Mouse (Mus musculus): Measurements from ENCODE around the gene Tmem82. TPM values are rescaled to one million over a fixed set of nuclear protein-coding genes. Genes with fewer than 3 reads are reported as not detected.
"Not testable (repeated sequence)": the region's sequence is repeated elsewhere in the genome, so short reads cannot be mapped to it uniquely, and the experiment has no call there.

Tmem82 gene
- polyA plus RNA-seq, 1 experiment from 2014 or later, result 0.54 TPM

- no peak for ATAC-seq (ENCODE audit: insufficient number of reproducible peaks, insufficient read depth, low FRiP score, low TSS enrichment)
- H3K27me3 ChIP-seq, result no peaks in the 10 kb centered on the region
- H3K9ac ChIP-seq, result no peak overlapping the region
- H3K27ac ChIP-seq, result no peak overlapping the region
- H3K36me3 ChIP-seq, result peaks cover 12% of the 10 kb centered on the region
- 0 out of 2 replicates have a peak, but pooled peaks cover 4% of the 10 kb centered on the region for H3K4me1 ChIP-seq
- 68% methylated on average over 7 of the region's 7 CpGs for WGBS
- H3K4me3 ChIP-seq, result no peak overlapping the region
- no peak overlapping the region for H3K4me2 ChIP-seq (replicated peaks)
- H3K9me3 ChIP-seq, result no peaks in the 10 kb centered on the region
Observed at GRCm38 (mm10) chr4:141572668-141573358, 45.6 kb downstream of the Tmem82 start.

- 76% methylated on average over 10 of the region's 10 CpGs for WGBS
- H3K27me3 ChIP-seq, result no peaks in the 10 kb centered on the region
Observed at GRCm38 (mm10) chr4:141571934-141572333, 46.5 kb downstream of the Tmem82 start.

GRCm38 (mm10) chr4:141571337-141571739 is 47.1 kb downstream of the Tmem82 start:
- H3K9ac ChIP-seq, result no peak overlapping the region
- H3K36me3 ChIP-seq, result no peaks in the 10 kb centered on the region; the same call in none of the 2 replicates
- WGBS, result 61% methylated on average over 6 of the region's 6 CpGs
- H3K4me1 ChIP-seq, result 0 out of 2 replicates have a peak, but pooled peaks cover 4% of the 10 kb centered on the region
- H3K27ac ChIP-seq, result no peak overlapping the region
- no peak for ATAC-seq (ENCODE audit: insufficient number of reproducible peaks, insufficient read depth, low FRiP score, low TSS enrichment)
- no peaks in the 10 kb centered on the region for H3K9me3 ChIP-seq
- H3K4me3 ChIP-seq, result no peak overlapping the region
- H3K27me3 ChIP-seq, result no peaks in the 10 kb centered on the region
- no peak overlapping the region for H3K4me2 ChIP-seq (replicated peaks)

More at GRCm38 (mm10) chr4:141571934-141572333, 46.5 kb downstream of the Tmem82 start:
- no peak overlapping the region for H3K9ac ChIP-seq
- 0 out of 2 replicates have a peak, but pooled peaks cover 4% of the 10 kb centered on the region for H3K4me1 ChIP-seq
- H3K4me2 ChIP-seq (replicated peaks), result no peak overlapping the region
- no peak for ATAC-seq (ENCODE audit: insufficient number of reproducible peaks, insufficient read depth, low FRiP score, low TSS enrichment)
- H3K9me3 ChIP-seq, result no peaks in the 10 kb centered on the region
- H3K36me3 ChIP-seq, result peaks cover 3% of the 10 kb centered on the region
- no peak overlapping the region for H3K27ac ChIP-seq
- H3K4me3 ChIP-seq, result no peak overlapping the region

- 81% methylated on average over 1 of the region's 1 CpGs for WGBS
- Histone ChIP-seq H3K27me3 (no peaks in the 10 kb centered on the region), H3K9me3 (no peaks in the 10 kb centered on the region), H3K36me3 (no peaks in the 10 kb centered on the region), H3K4me3 (no peak overlapping the region), H3K4me2 (replicated peaks) (no peak overlapping the region), H3K27ac (no peak overlapping the region), H3K9ac (no peak overlapping the region), H3K4me1 (0 out of 2 replicates have a peak, but pooled peaks cover 4% of the 10 kb centered on the region)
- ATAC-seq (ENCODE audit: insufficient number of reproducible peaks, insufficient read depth, low FRiP score, low TSS enrichment), result no peak
Observed at GRCm38 (mm10) chr4:141570821-141571220, 47.6 kb downstream of the Tmem82 start.

GRCm38 (mm10) chr4:141570004-141570403 is 48.4 kb downstream of the Tmem82 start:
- no peaks in the 10 kb centered on the region for H3K27me3 ChIP-seq
- H3K4me2 ChIP-seq (replicated peaks), result no peak overlapping the region
- H3K4me3 ChIP-seq, result no peak overlapping the region
- WGBS, result 61% methylated on average over 6 of the region's 6 CpGs
- H3K36me3 ChIP-seq, result no peaks in the 10 kb centered on the region
- no peak overlapping the region for H3K9ac ChIP-seq
- H3K9me3 ChIP-seq, result no peaks in the 10 kb centered on the region
- ATAC-seq (ENCODE audit: insufficient number of reproducible peaks, insufficient read depth, low FRiP score, low TSS enrichment), result no peak
- H3K4me1 ChIP-seq, result 0 out of 2 replicates have a peak, but pooled peaks cover 2% of the 10 kb centered on the region
- H3K27ac ChIP-seq, result no peak overlapping the region

GRCm38 (mm10) chr4:141568966-141569365 is 49.5 kb downstream of the Tmem82 start:
- Histone ChIP-seq H3K4me1 (no peaks in the 10 kb centered on the region), H3K9me3 (no peaks in the 10 kb centered on the region), H3K27ac (no peak overlapping the region), H3K4me3 (no peak overlapping the region), H3K36me3 (no peaks in the 10 kb centered on the region), H3K27me3 (no peaks in the 10 kb centered on the region), H3K9ac (no peak overlapping the region), H3K4me2 (replicated peaks) (no peak overlapping the region)
- 76% methylated on average over 5 of the region's 5 CpGs for WGBS
- no peak for ATAC-seq (ENCODE audit: insufficient number of reproducible peaks, insufficient read depth, low FRiP score, low TSS enrichment)

- WGBS, result 90% methylated on average over 7 of the region's 7 CpGs
- not testable (repeated sequence) for ATAC-seq (ENCODE audit: insufficient number of reproducible peaks, insufficient read depth, low FRiP score, low TSS enrichment); H3K4me2 ChIP-seq (replicated peaks); H3K27ac ChIP-seq; H3K4me3 ChIP-seq; H3K27me3 ChIP-seq; H3K4me1 ChIP-seq; H3K36me3 ChIP-seq; H3K9me3 ChIP-seq; H3K9ac ChIP-seq
Observed at GRCm38 (mm10) chr4:141567174-141567573, 51.3 kb downstream of the Tmem82 start.

GRCm38 (mm10) chr4:141566187-141566586 is 52.2 kb downstream of the Tmem82 start:
- Histone ChIP-seq H3K4me1 (no peaks in the 10 kb centered on the region), H3K36me3 (no peaks in the 10 kb centered on the region), H3K9me3 (no peaks in the 10 kb centered on the region), H3K27ac (no peak overlapping the region), H3K27me3 (no peaks in the 10 kb centered on the region), H3K4me3 (no peak overlapping the region), H3K4me2 (replicated peaks) (no peak overlapping the region), H3K9ac (no peak overlapping the region)
- WGBS, result 91% methylated on average over 6 of the region's 6 CpGs
- no peak for ATAC-seq (ENCODE audit: insufficient number of reproducible peaks, insufficient read depth, low FRiP score, low TSS enrichment)

- Histone ChIP-seq H3K4me1 (no peaks in the 10 kb centered on the region), H3K9me3 (no peaks in the 10 kb centered on the region), H3K4me3 (no peak overlapping the region), H3K9ac (no peak overlapping the region), H3K36me3 (no peaks in the 10 kb centered on the region), H3K27me3 (no peaks in the 10 kb centered on the region), H3K4me2 (replicated peaks) (no peak overlapping the region), H3K27ac (no peak overlapping the region)
- WGBS, result 53% methylated on average over 7 of the region's 7 CpGs
- no peak for ATAC-seq (ENCODE audit: insufficient number of reproducible peaks, insufficient read depth, low FRiP score, low TSS enrichment)
Observed at GRCm38 (mm10) chr4:141565325-141565724, 53.1 kb downstream of the Tmem82 start.

GRCm38 (mm10) chr4:141564660-141565059 is 53.8 kb downstream of the Tmem82 start:
- H3K9me3 ChIP-seq, result no peaks in the 10 kb centered on the region
- H3K9ac ChIP-seq, result no peak overlapping the region
- H3K4me2 ChIP-seq (replicated peaks), result no peak overlapping the region
- 73% methylated on average over 3 of the region's 3 CpGs for WGBS
- H3K4me1 ChIP-seq, result no peaks in the 10 kb centered on the region
- no peak for ATAC-seq (ENCODE audit: insufficient number of reproducible peaks, insufficient read depth, low FRiP score, low TSS enrichment)
- no peaks in the 10 kb centered on the region for H3K36me3 ChIP-seq
- H3K4me3 ChIP-seq, result no peak overlapping the region
- H3K27me3 ChIP-seq, result no peaks in the 10 kb centered on the region
- no peak overlapping the region for H3K27ac ChIP-seq

- Histone ChIP-seq H3K4me2 (replicated peaks) (no peak overlapping the region), H3K4me1 (0 out of 2 replicates have a peak, but pooled peaks cover 1% of the 10 kb centered on the region), H3K9me3 (no peaks in the 10 kb centered on the region), H3K27ac (no peak overlapping the region), H3K36me3 (no peaks in the 10 kb centered on the region), H3K27me3 (no peaks in the 10 kb centered on the region), H3K4me3 (no peak overlapping the region), H3K9ac (no peak overlapping the region)
- 91% methylated on average over 4 of the region's 4 CpGs for WGBS
- ATAC-seq (ENCODE audit: insufficient number of reproducible peaks, insufficient read depth, low FRiP score, low TSS enrichment), result no peak
Observed at GRCm38 (mm10) chr4:141564209-141564608, 54.2 kb downstream of the Tmem82 start.

Measured in embryonic facial prominence, embryonic 12.5 days (tissue).